Mouse (Mus musculus) ovary, postnatal 14 days (tissue): Measurements from ENCODE around the gene Pi4k2b.
"Not testable (repeated sequence)": the region's sequence is repeated elsewhere in the genome, so short reads cannot be mapped to it uniquely, and the experiment has no call there.

Experiments
- DNase-seq: peaks from one replicate; pipeline ENCODE4 v3.0.0; 2022; ENCODE audit warnings: low spot score

Gene Pi4k2b

DNA sequence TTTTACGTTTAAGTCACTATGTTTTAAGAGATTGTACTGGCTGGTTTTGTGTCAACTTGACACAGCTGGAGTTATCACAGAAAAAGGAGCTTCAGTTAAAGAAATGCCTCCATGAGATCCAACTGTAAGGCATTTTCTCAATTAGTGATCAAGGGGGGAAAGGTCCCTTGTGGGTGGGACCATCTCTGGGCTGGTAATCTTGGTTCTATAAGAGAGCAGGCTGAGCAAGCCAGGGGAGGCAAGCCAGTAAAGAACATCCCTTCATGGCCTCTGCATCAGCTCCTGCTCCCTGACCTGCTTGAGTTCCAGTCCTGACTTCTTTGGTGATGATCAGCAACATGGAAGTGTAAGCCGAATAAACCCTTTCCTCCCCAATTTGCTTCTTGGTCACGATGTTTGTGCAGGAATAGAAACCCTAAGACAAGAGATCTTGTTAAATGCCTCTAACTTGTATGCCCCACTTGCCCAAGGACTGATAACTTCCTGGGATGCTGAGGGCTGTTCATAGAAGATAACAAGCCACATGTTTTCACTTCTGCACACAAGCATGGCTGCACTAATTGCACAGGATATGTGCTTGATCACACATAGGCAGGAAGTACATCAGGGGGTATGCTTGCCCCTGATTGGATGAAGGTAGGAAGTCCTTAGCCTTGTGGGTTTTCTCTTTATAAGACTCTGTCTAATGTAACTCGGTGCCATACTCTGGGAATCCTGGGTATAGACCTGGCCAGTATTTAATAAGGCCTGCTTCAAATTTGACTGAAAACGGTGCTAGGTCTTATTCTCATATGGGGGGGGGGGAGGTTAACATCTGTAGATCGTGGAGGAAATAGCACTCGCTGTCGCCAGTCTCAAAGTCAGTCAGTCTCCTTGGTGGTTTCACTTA is 35.3 kb downstream of the Pi4k2b start:
- not testable (repeated sequence) for DNase-seq

DNA sequence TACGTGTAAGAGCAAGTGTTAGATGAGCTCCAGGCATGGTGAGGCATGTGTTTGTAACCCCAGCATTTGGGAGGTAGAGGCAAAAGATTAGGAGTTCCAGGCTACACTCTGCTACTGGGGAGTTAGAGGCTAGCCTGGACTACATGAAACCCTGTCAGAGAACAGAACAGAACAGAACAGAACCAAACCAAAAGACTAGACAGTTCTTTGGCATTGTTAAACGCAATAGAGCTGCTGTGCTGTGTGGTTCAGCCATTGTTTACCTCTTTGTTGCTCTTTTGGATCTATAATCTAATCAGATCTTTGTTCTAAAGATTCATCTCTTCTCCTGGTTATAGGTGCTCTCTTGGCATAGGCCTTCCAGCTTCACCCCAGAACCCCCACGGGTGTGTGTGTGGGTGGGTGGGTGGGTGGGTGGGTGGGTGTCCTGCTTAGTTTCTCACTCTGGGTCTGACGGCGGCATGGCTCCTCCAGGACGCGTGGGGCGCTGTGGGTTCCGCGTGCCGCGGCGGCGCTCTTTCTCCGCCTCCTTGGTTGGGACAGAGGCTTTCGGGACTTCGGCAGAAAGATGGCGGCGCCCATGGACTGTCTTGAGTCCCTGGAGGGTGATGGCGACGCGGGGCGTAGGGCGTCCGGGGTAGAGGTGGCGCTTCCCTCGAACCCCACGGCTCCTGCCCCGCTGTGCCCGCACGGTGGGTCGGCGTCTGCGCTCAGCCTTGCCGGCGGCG is 41.3 kb downstream of the Pi4k2b start:
- DNase-seq = peak; percentile 84

DNA sequence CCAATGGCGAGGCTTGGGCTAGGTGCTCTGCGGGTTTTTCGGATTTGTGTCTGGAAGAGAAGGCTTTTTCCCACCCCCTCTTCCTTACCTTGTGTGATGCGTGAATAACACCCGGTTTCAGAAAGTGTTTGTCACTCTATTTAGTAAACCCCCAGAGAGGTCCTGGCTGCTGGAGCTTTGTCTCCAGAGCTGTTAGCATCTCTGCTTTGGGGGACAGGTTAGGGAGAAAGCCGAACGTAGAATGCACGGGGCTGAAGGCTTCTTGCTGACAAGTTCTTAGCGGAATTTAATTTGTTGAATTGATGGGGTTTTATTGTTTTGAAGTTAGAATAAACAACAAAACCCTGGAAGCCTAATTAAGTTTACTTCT is 41.9 kb downstream of the Pi4k2b start:
- DNase-seq = no peak

DNA sequence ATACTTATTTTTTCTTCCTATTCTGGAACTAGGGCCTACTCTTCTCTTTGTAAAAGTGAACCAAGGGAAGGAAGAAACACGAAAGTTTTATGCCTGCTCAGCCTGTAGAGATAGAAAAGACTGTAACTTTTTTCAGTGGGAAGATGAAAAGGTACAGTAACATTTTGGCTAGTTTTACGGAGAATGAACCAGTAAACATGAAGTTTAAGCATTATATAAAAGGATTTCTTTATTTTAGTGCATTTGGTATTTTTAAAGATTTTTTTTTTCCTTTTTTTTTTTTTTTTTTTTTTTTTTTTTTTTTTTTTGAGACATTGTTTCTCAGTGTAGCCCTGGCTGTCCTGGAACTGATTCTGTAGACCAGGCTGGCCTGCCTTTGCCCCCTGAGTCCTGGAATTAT is 42.6 kb downstream of the Pi4k2b start:
- DNase-seq = no peak

DNA sequence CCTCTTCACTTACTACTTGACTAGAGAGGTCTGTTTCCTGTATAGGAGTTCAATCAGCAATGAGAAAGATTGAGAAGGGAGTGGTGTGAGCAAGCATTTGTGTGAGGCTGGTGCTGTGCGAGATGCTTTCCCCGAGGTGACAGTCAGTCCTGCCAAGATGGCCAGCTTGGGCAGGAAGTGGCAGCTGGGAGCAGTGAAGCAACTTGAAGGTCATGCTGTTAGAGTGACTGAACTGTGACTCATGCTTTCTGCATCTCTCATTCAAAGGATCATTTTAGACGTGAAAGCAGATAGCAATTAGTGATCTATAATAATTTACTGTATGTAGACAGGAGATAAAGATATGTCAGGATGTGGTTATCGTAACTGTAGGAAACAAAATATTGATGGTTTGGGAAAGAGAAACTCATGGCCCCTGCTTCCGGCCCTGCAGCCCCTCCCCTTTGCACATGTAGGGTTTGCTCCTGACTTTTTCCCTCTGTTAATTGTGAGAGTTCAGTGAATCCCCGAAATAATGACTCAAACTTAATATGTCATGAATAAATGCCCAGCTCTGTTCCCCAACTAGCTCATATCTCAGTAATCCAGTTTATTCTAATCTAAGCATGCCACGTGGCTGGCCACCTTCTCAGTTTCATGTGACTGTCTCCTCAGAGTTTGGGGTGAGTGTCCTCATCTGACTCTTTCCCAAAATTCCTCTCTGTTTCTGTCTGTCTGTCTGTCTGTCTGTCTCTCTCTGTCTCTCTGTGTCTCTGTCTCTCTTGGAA is 45.4 kb downstream of the Pi4k2b start:
- no peak for DNase-seq

DNA sequence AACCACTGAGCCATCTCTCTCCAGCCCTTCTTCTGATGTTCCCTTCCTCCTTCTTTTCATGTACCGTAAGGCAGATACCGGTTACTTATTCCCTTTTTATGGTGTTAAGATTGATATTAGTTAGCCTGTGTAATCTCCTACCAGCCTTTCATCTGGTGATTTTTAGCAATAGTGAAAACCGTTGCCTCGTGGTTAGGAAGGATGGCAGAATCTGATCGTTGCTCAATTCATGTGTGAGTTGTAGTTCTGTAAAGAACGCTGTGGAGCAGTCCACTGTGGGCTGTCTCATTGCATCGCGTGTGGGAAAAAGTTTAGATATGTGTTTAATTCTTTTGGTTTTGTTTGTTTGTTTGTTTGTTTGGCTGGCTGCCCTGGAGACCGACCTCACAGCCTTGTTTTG is 51.9 kb downstream of the Pi4k2b start:
- DNase-seq = no peak

DNA sequence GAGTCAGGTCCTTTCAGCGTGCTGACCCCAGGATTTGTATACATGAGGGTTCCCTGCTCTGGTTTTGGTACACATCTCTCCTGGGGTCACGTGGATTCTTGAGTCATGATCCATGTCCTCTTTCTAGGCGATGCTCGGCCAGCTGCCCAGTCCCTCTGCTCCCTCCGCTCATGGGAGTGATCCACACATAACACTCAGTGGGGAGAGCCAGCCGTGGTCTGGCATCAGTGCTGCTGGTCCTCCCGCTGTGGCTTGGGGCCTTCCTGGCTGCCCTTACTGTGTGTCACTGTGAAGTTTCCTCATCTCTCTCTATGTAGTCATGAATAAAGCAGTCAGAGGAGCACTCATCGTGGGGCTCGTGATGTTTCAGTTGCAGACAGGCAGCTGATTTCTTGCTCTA is 52.7 kb downstream of the Pi4k2b start:
- no peak for DNase-seq

DNA sequence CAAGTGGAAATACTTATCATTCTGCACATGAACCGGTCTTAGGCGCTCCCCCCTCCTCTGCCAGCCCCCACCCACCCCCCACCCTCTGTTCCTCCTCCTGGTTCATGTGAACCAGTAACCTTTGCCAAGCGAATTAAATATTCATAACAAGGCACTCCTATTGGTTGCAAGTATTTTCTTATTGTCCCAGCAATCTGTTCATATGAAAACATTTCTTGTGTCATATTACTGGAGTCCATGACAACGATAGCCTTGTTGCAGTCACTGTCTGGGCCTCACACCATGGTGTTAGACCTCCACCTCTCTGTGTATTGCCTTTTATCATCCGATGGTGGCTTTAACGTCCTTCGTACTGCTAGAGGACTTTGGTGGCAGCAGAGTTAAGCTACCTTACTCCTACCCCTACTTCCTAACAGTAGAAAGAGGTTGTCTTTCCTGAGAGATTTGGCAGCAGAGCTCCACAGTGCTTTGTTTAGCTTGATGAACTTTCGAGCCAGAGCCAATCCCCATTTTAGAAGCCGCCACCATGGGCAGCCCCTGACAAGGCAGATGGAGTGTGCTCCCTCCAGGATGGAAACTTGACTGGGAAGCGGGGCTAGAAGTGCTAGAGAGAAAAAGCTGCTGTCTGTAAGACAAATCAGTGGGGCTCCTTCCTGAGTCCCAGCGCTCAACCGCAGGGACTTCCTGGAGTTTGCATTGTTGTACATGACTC is 58.1 kb downstream of the Pi4k2b start:
- no peak for DNase-seq

DNA sequence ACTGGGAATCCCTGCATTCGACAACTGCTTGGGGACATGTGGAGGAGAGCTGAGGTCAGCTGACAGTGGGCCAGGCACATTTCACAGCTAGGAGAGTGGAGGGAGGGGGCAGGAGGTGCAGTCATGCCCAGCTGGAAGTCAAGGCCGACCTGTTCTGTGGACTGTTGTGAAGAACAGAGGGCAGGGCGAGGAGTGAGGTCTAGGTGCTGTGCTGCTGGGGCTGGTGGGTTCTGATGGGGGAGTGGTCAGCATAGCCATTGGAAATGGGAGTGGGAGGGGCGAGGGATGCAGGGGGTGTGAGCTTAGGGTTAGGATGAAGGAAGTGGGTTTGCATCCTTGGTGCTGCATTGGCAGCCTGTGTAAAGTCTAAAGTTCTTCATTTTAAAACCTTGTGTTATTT is 64.4 kb downstream of the Pi4k2b start:
- DNase-seq = no peak

DNA sequence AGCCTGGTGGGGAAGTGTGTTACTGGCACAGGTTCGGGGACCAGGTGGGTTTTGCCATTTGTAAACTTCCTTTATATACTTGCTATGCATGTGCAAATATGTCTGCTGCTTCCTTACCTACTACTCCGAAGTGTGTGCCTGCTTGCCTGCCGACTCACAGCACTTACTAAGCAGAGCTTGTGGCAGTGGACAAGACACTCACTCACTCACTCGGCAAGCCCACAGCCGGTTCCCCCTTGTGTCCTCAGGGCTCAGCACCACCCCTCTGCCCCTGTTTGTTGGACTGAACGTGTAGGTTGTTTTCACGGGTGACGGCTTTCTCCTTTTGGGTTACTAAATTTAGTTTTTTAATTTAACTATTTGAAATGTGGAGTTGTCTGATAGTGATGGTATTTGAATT is 65.0 kb downstream of the Pi4k2b start:
- DNase-seq = no peak

DNA sequence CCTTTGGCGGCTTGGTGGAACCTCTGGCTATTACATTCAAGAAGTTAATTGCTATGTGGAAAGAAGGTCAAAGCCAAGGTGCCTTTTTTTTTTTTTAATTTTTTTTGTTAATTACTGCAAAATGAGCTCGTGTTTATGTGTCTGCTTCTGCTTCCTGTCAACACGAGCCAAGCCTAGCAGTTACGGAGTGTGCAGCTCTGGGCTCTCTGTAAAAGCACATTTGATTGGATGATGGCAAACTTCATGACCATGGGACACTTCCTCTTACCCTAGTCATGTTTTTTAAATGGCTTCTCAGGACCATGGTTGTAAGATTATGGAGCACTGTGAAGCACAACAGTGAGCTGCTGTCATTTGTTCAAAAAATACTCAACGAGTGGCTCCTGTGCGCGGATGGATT is 65.7 kb downstream of the Pi4k2b start:
- no peak for DNase-seq

DNA sequence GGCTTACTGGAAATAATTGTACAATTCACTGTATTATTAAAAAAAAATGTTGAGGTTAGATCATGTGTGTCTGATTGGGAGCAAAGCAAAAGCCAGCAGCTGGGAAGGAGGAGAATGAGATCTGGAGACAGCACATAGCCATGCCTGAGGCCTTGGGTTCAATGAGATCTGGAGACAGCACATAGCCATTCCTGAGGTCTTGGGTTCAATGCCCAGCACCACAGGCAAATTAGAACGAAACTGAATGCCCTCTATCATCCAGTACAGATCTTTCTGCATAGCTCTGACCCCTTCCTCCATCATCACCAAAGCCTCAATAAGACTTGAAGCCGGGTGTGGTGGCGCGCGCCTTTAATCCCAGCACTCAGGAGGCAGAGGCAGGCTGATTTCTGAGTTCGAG is 69.1 kb downstream of the Pi4k2b start:
- DNase-seq = no peak

DNA sequence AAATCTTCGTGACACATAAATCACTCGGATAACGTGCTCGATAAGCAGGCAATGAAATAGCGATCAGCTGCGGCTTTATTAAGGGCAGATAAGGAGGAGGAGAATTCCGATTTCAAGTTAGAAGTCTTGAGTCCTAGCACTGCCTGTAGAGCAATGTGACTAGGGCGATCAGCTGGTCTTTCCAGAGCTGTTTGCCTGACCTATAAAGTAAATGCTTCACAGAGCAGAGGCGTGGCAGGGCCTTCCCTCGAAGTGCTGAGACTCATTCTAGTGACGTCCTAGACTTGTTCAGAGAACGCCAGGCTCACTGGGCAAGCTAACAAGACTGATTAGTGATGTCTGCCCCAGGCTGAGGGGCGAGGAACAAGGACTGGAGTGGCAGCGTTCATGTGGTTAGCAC is 69.7 kb downstream of the Pi4k2b start:
- DNase-seq = no peak

DNA sequence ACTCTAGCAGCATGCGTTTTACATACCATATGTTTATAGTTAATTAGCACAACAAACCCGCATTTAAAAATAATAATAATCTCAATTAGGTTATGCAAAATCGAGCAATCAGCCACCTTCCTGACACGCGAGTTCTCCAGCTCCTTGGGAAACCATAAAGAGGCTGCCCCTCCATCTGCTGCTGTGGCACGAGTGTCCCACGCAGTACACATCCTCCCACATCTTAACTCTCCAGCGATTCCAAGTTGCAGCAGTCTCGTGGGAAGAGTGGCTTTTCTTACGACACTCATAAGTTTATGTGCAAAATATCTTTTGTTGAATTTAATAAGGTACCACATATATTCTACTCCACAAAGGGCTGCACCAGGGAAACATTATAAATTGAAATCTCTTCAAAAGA is 71.1 kb downstream of the Pi4k2b start:
- no peak for DNase-seq

DNA sequence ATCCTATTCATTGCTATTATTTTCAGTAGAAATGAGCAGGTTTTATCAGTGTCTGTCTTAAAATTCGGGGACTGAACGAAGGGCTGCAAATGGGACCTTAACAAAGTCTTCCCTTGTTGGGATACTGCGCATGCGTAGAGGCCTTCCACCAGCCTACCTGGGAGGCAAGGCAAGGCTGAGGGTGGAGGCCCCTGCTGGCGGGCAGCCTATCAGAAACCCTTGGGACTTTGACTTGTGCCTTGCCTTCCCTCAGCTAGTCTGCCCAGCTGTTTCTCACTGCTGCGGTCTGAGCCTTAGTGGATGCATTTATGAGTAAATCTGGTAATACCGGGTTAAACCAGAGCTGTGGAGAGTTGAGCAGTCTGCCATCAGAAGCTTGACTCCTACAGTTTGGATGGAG is 71.9 kb downstream of the Pi4k2b start:
- DNase-seq = no peak

DNA sequence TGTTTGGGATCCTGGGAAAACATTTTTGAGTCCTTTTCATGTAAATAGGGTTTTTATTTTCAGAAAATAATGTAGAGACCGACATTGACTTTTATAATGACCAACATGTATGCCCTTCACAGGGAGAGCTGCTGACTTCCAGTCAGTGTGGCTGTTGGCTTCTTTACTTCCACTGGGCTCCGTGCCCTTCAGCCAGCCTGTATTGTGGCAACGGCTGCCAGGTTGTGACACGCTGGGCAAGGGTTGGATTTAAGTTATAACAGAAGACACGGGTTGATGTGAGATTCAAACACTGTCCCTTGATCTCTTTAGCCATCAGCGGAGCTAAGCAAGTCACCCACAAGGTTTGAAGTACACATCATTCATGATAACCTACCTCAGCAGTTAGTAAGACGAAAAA is 77.3 kb downstream of the Pi4k2b start:
- DNase-seq = no peak
